Mouse (Mus musculus): Measurements from ENCODE around the gene Ap3s2.
A peak's percentile ranks its signal among the peaks of the same experiment; 100 is the strongest.

Ap3s2 gene

GRCm38 (mm10) chr7:79920344-79920983, at the start of gene Ap3s2:
Gene Ap3s2 (minus strand): TSS chr7:79920649.
- peak; percentile 91 for DNase-seq (ENCODE audit: low spot score)

GRCm38 (mm10) chr7:79968326-79968725, 47.9 kb upstream of the Ap3s2 start:
- DNase-seq (ENCODE audit: low spot score) = no peak

GRCm38 (mm10) chr7:79961600-79961999, 41.2 kb upstream of the Ap3s2 start:
- no peak for DNase-seq (ENCODE audit: low spot score)

DNA sequence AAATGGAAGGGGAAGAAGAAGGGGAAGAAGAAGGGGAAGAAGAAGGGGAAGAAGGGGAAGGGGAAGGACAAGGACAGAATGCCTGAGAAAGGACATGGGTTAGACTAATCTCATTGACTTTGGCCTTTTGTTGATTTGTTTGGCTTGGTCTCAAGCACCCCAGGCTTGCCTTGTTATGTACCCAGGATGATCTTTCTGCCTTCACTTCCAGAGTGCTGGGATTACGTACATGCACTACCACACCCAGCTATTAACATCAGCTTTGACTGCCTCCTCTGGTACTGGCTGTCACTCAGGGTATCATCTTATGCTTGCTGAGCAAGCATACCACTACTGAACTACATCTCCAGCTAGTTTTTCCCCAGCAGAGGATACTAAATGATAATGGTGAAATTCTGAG, 35.7 kb upstream of the Ap3s2 start:
- DNase-seq (ENCODE audit: low spot score) = no peak

- no peak for DNase-seq (ENCODE audit: low spot score)
Observed at GRCm38 (mm10) chr7:79954890-79955289, 34.4 kb upstream of the Ap3s2 start.

- no peak for DNase-seq (ENCODE audit: low spot score)
Observed at GRCm38 (mm10) chr7:79951038-79951437, 30.6 kb upstream of the Ap3s2 start.

GRCm38 (mm10) chr7:79950236-79950635, 29.8 kb upstream of the Ap3s2 start:
- DNase-seq (ENCODE audit: low spot score) = no peak

GRCm38 (mm10) chr7:79935511-79936205, 15.2 kb upstream of the Ap3s2 start:
- peak; percentile 40 for DNase-seq (ENCODE audit: low spot score)

DNA sequence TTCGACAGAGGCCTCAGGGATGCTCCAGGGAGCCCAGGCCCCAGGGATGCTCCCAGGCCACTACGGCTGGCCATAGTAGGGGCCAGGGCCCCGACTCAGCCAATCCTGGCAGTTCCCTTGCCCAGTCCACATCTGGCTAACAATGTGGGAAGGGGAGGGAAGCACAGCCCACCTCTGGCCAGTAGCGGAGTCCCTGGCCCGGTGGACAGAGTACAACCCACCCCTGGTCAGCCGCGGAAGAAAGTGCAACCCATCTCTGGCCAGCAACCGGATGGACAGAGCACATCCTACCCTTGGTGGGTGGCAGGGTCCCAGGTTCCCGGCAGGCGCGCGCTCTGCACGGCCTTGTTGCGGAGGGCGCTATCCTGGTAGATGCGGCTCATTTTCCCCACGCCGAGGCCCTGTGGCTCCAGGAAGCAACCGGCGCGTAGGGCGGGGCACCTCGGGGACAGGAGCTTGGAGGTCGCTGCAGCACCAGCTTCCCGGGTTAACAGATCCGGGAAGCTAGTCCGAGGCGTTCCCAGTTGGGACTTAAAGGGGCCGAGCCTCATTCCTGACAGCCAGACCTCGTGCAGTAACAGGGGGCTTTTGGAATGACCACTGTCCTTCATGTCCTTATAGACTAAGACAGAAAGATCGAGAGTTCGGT, 14.5 kb upstream of the Ap3s2 start, which contains the start of gene Arpin:
Gene Arpin, minus strand, starts transcription at position 498 of the 649 bp plus-strand sequence.
- DNase-seq (ENCODE audit: low spot score) = peak; percentile 86

DNA sequence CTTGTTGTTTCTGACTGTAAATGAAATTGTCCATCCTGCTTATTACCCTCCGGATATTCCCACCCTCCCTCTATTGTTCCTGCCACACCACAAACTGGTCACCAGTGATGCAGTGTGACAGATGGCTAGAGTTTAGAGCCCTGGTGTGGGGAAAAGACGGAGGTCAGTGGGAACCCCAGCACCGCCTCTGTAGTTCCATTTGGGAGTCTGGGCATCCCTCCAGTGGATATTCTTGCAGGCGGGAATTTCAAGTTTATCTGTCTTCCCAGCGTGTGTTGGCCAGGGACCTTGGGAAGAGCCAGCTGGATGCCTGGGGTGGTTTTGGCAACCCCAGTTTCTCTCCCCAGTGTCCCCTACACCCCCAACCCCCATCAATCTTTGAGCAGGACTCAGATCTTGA, 14.0 kb upstream of the Ap3s2 start:
- DNase-seq (ENCODE audit: low spot score) = peak; percentile 68

- no peak for DNase-seq (ENCODE audit: low spot score)
Observed at GRCm38 (mm10) chr7:79928516-79929052, 8.1 kb upstream of the Ap3s2 start.

DNA sequence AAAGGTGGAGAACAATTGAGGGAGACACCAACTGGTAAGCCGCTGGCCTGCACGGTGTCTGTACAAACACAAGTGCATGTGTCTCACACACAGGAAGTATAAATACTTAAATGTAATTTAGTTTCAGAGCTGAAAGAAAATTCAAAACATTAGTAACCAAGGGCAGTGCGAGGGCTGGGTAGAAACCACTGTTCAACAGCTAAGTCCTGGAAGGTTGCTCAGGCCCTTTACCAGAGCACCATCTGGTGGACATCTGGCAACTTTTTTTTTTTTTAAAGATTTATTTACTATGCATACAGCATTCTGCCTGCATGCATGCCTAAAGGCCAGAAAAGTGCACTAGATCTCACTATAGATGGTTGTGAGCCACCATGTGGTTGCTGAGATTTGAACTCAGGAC, 5.9 kb downstream of the Ap3s2 start:
- peak; percentile 75 for DNase-seq (ENCODE audit: low spot score)

GRCm38 (mm10) chr7:79907356-79907755, 13.1 kb downstream of the Ap3s2 start:
- no peak for DNase-seq (ENCODE audit: low spot score)

- DNase-seq (ENCODE audit: low spot score) = no peak
Observed at GRCm38 (mm10) chr7:79906914-79907313, 13.5 kb downstream of the Ap3s2 start.

GRCm38 (mm10) chr7:79905193-79905592, 15.3 kb downstream of the Ap3s2 start:
- no peak for DNase-seq (ENCODE audit: low spot score)

DNA sequence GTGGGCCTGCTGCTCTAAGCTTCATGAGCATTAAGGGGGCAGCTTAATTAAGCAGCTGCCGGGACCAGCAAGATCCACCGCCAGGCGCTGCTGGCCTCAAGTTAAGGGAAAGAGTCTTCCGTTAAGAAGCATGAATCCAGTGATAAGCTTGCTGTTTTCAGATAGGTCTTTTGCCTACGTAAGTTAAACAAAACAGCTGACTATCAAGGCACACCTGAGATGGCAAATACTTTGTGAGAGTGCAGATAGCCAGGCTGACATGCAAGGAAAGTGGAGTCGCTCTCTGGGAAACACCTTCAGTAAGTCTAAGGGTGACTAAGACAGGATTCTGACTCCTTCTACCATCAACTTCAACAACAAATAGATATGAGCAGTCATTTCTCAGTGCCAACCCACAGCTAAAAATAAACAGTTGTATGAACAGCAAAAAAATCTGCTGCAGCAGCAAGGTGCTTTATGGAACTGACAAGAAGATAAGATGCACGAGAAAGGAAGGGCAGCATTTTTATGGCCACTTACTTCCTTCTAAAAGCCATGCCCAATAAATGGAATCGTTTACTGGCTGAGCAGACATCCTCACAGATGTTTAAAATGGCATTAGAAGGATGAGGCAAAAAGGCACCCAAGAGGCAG, 17.2 kb downstream of the Ap3s2 start:
- DNase-seq (ENCODE audit: low spot score) = no peak

DNA sequence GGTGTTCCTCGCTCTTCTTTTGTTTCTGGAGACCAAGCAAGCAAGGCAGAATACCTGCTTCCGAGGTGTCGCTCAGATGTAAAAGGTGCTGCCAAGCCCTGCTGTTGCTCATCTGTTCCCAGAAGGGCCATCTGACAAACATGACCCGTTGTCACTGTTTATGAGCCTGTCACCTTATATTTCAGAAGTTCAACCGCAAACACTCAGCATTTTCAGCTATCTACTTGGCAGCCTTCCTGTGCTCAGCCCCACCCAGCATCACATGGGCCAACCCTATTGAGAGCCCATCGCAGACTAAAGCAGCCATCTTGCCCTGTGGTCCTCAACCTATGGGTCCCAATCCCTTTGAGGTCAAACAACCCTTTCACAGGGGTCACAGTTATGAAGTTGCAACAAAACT, 19.7 kb downstream of the Ap3s2 start:
- DNase-seq (ENCODE audit: low spot score) = no peak

GRCm38 (mm10) chr7:79895225-79895624, 25.2 kb downstream of the Ap3s2 start:
- DNase-seq (ENCODE audit: low spot score) = no peak

GRCm38 (mm10) chr7:79894790-79895189, 25.7 kb downstream of the Ap3s2 start:
- DNase-seq (ENCODE audit: low spot score) = no peak

GRCm38 (mm10) chr7:79892576-79893428, 27.6 kb downstream of the Ap3s2 start:
- DNase-seq (ENCODE audit: low spot score) = no peak

DNA sequence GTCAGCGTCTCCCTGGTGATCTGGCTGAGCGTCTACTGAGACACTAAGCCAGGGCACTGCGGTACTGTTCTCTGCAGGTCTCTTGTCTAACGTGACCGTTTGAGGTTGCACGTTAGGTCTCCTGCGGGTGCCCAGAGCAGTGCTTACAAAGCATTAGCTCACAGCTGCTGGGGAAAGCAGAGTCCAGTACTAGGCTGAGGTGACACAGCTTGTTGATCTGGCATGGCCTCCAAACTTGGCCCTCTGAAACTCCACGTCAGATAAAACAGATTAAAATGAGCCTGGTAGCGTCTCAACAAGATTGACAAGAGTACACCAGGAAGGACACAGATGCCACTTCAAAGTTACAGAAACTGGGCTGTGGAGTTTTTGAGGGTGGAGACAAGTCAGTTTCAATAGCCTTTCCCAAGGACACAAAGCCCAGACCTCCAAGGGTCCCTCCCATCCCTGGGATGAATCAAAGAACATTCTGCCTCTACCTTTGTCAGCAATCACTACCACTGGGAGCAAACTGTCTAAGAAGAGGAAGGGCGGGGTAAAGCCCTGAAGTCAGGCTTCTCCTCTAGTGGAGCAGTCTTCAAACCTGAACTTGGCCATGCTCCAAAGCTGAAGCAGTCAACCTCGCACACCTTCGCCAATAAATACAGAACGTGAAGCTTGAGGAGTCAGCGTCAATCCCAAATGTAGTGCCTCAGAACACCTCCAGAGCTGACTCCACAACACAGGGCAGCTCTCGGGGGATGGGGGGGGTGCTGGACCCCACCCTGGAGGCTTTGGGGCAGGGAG, 29.8 kb downstream of the Ap3s2 start:
- peak; percentile 39 for DNase-seq (ENCODE audit: low spot score)

Data from MN1 (cell line).